Comparison of ENCODE assay signal across 20 mouse cellular contexts in the genomic region with DNA sequence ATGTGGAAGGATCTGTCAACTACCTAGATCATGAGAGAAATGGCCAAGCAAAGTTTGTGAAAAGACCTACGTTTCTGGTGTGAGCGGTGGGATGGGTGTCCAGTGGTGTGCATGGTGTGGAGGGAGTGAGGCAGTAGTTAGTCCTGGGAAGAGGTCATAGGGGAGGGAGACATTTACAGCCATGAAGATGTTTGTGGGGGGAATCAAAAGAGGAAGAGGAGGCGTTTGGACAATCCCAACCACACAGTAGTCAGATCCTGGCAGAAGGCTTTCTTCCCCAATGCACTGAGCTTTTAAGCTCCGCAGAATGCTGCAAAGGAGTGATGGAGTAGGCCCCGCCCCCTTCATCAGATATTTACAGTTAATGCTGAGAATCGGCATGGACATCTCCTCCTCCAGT.
A peak's percentile ranks its signal among the peaks of the same experiment; 100 is the strongest.
DNase-seq lines count a peak whose midpoint lies in the region; ATAC-seq and TF ChIP-seq lines count a peak whose summit lies in the region.
"Had no signal": no experiment of that assay in that cellular context is flagged by ENCODE, and none has a peak within 500 bp of the region (broad histone marks: within the 10 kb centered on the region; RNA-seq: fewer than 3 reads in every experiment).

No protein-coding gene starts in this region.

- peak overlapping the region; percentile 75; the same call in 1 of the 2 replicates for H3K27ac ChIP-seq in lung, embryonic 15.5 days
- no peak overlapping the region for H3K27ac ChIP-seq in lung, postnatal 0 days (ENCODE audit: low read length)
- 0 out of 2 replicates have a peak overlapping the region, but pooled peaks have one; percentile 24 for H3K27ac ChIP-seq in neural tube, embryonic 11.5 days (ENCODE audit: low read depth, low read length)
- H3K27ac ChIP-seq: forebrain, embryonic 13.5 days; heart, embryonic 15.5 days; hindbrain, embryonic 15.5 days had no signal

- no peaks in the 10 kb centered on the region for H3K9me3 ChIP-seq in lung, embryonic 15.5 days
- no peaks in the 10 kb centered on the region for H3K9me3 ChIP-seq in lung, postnatal 0 days (ENCODE audit: low read length)
- no peaks in the 10 kb centered on the region for H3K9me3 ChIP-seq in neural tube, embryonic 11.5 days (ENCODE audit: control insufficient read depth, low read length)
- H3K9me3 ChIP-seq: forebrain, embryonic 13.5 days; heart, embryonic 15.5 days; hindbrain, embryonic 15.5 days had no signal

- DNase-seq in heart, adult 11 months: peak; percentile 68
- DNase-seq in heart, adult 9 months (ENCODE audit: low spot score in 2 of 2): no peak
- no peak for DNase-seq in lung, postnatal 0 days (ENCODE audit: low spot score)
- DNase-seq in neural tube, embryonic 11.5 days (ENCODE audit: low spot score): no peak
- no peak for DNase-seq in neural tube, embryonic 10.5 days (ENCODE audit: extremely low spot score, low spot score)
- DNase-seq in kidney, adult 8-10 months: no peak
- DNase-seq: adrenal gland, postnatal 10 days; cerebellum, adult 11 months; cerebellum, adult 8-10 months; cerebellum, postnatal 14 days; forebrain, postnatal 0 days; gastrocnemius, postnatal 25 days; heart, adult 18-20 months; heart, postnatal 14 days had no signal

- H3K4me3 ChIP-seq in lung, embryonic 15.5 days: no peak overlapping the region
- H3K4me3 ChIP-seq in lung, postnatal 0 days (ENCODE audit: low read depth, low read length): no peak overlapping the region
- H3K4me3 ChIP-seq in neural tube, embryonic 11.5 days (ENCODE audit: low read depth, low read length): no peak overlapping the region
- H3K4me3 ChIP-seq: forebrain, embryonic 13.5 days; heart, embryonic 15.5 days; hindbrain, embryonic 15.5 days had no signal

- TF ChIP-seq CTCF in lung, postnatal 0 days (IDR thresholded peaks at IDR 0.05): no peak

- no peaks in the 10 kb centered on the region for H3K36me3 ChIP-seq in lung, embryonic 15.5 days
- H3K36me3 ChIP-seq in lung, postnatal 0 days (ENCODE audit: insufficient read depth, low read length): no peaks in the 10 kb centered on the region
- no peaks in the 10 kb centered on the region for H3K36me3 ChIP-seq in neural tube, embryonic 11.5 days (ENCODE audit: control insufficient read depth, insufficient read depth, low read length)
- H3K36me3 ChIP-seq: heart, embryonic 15.5 days; hindbrain, embryonic 15.5 days had no signal

- 63% methylated on average over 6 of the region's 6 CpGs for WGBS in lung, embryonic 15.5 days
- WGBS in lung, postnatal 0 days: 65% methylated on average over 6 of the region's 6 CpGs
- 81% methylated on average over 6 of the region's 6 CpGs for WGBS in neural tube, embryonic 11.5 days

- no peak for TF ChIP-seq EP300 in lung, postnatal 0 days (IDR thresholded peaks at IDR 0.05)

- no peak for ATAC-seq in lung, embryonic 15.5 days (ENCODE audit: borderline replicate concordance, extremely low read depth, low FRiP score, low TSS enrichment)
- no peak for ATAC-seq in lung, postnatal 0 days
- ATAC-seq in neural tube, embryonic 11.5 days (ENCODE audit: insufficient read depth, low FRiP score, low TSS enrichment): no peak
- peak; percentile 42; the same call in 1 of the 2 replicates for ATAC-seq in megakaryocyte progenitor cell, adult 5-6 weeks (replicated peaks; ENCODE audit: poor library complexity)
- ATAC-seq: forebrain, embryonic 13.5 days; forebrain, postnatal 0 days had no signal

- no peak overlapping the region for H3K9ac ChIP-seq in lung, embryonic 15.5 days
- no peak overlapping the region for H3K9ac ChIP-seq in lung, postnatal 0 days (replicated peaks; ENCODE audit: low read depth)
- no peak overlapping the region for H3K9ac ChIP-seq in neural tube, embryonic 11.5 days (ENCODE audit: low read length)
- H3K9ac ChIP-seq: forebrain, embryonic 13.5 days; forebrain, postnatal 0 days; heart, embryonic 15.5 days; hindbrain, embryonic 15.5 days had no signal

- peaks cover 18% of the 10 kb centered on the region for H3K4me1 ChIP-seq in lung, embryonic 15.5 days
- H3K4me1 ChIP-seq in lung, postnatal 0 days (ENCODE audit: insufficient read depth, low read depth, low read length): no peaks in the 10 kb centered on the region; the same call in 1 of the 2 replicates
- H3K4me1 ChIP-seq in neural tube, embryonic 11.5 days (ENCODE audit: control insufficient read depth, insufficient read depth, low read length): peaks cover 6% of the 10 kb centered on the region; the same call in 1 of the 2 replicates
- H3K4me1 ChIP-seq: forebrain, embryonic 13.5 days had no signal

- H3K27me3 ChIP-seq in lung, embryonic 15.5 days: no peaks in the 10 kb centered on the region
- no peaks in the 10 kb centered on the region for H3K27me3 ChIP-seq in lung, postnatal 0 days (replicated peaks; ENCODE audit: insufficient read depth, low read length)
- no peaks in the 10 kb centered on the region for H3K27me3 ChIP-seq in neural tube, embryonic 11.5 days (ENCODE audit: control insufficient read depth, insufficient read depth, low read length)
- H3K27me3 ChIP-seq: forebrain, embryonic 13.5 days; heart, embryonic 15.5 days; hindbrain, embryonic 15.5 days had no signal

- no peak overlapping the region for H3K4me2 ChIP-seq in lung, embryonic 15.5 days
- no peak overlapping the region for H3K4me2 ChIP-seq in lung, postnatal 0 days (replicated peaks; ENCODE audit: low read depth, low read length)
- no peak overlapping the region for H3K4me2 ChIP-seq in neural tube, embryonic 11.5 days (ENCODE audit: low read depth)
- H3K4me2 ChIP-seq: forebrain, embryonic 13.5 days; heart, embryonic 11.5 days; heart, embryonic 15.5 days; hindbrain, embryonic 15.5 days had no signal
